8 mouse cellular contexts compared by ENCODE assay signal in the genomic region with DNA sequence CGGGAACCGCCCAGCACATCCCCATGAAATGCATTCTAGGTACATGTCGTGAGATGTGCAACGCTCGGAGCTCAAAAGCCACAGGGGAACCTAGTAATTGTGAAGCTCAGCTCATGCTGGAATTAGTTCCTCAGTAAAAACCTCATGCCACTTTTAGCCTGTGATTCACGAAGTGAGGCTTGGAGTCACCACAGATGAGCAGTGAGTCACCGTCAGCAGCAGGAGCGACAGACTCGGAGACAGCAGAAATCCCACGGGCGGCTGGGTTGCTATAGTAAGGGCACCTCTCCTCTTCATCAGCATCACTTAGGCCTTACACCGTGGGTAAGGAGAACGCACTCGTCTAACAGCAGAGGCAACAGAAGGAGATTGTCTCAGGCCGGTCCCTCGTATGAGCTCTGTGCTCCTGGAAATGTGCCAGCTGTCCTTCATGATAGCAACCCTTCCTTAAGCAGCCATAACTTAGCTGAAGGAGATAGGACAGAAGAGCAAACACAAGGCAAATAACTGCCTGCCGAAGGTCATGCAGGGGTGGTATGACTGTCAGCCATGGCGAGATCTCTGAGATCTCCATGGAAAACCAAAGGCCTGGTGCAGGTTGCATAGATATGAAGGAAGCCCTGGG. TPM values are rescaled to one million over a fixed set of nuclear protein-coding genes. Genes with fewer than 3 reads are reported as not detected.
DNase-seq lines count a peak whose midpoint lies in the region; ATAC-seq and TF ChIP-seq lines count a peak whose summit lies in the region.

No protein-coding gene starts in this region.

- no peaks in the 10 kb centered on the region for H3K9me3 ChIP-seq in hindbrain, embryonic 13.5 days
- H3K9me3 ChIP-seq in hindbrain, embryonic 12.5 days (replicated peaks) = no peaks in the 10 kb centered on the region
- no peaks in the 10 kb centered on the region for H3K9me3 ChIP-seq in ES-E14 (ENCODE audit: control insufficient read depth, insufficient read depth, low read depth, low read length)

- DNase-seq in ES-E14 (ENCODE audit: low read depth, low spot score) = no peak
- peak; percentile 41 for DNase-seq in c-Kit-positive CD71-positive TER-119-negative erythroid progenitor cells, embryonic 14.5 days (ENCODE audit: low read depth)
- DNase-seq in left cerebral cortex, adult 8-10 months (ENCODE audit: low spot score in 2 of 2) = peak; percentile 42 to 86
- peak; percentile 66 to 80 for DNase-seq in right cerebral cortex, postnatal 10 days (ENCODE audit: low spot score in 2 of 2)
- DNase-seq in heart, postnatal 14 days = no peak
- DNase-seq in heart, adult 8-10 months (ENCODE audit: low spot score) = no peak

- no peak overlapping the region for H3K4me3 ChIP-seq in hindbrain, embryonic 13.5 days
- no peak overlapping the region for H3K4me3 ChIP-seq in hindbrain, embryonic 12.5 days
- no peak overlapping the region for H3K4me3 ChIP-seq in ES-E14 (ENCODE audit: insufficient read depth in 1 of 2, low read depth in 1 of 2, low read length in 2 of 2, poor library complexity in 1 of 2, severe bottlenecking in 1 of 2)

- in situ Hi-C loops in ES-E14 (cut with MboI; ENCODE audit: low sequenced_read_pairs in 2 of 2, unreplicated experiment in 2 of 2) = no loop called here

- H3K36me3 ChIP-seq in hindbrain, embryonic 13.5 days = no peaks in the 10 kb centered on the region
- H3K36me3 ChIP-seq in hindbrain, embryonic 12.5 days = no peaks in the 10 kb centered on the region
- H3K36me3 ChIP-seq in ES-E14 (ENCODE audit: control insufficient read depth, insufficient read depth, low read length, poor library complexity, severe bottlenecking) = no peaks in the 10 kb centered on the region

- 57% methylated on average over 18 of the region's 18 CpGs for WGBS in hindbrain, embryonic 13.5 days
- WGBS in hindbrain, embryonic 12.5 days = 65% methylated on average over 18 of the region's 18 CpGs

- H3K9ac ChIP-seq in hindbrain, embryonic 13.5 days = no peak overlapping the region
- no peak overlapping the region for H3K9ac ChIP-seq in hindbrain, embryonic 12.5 days
- no peak overlapping the region for H3K9ac ChIP-seq in ES-E14 (ENCODE audit: insufficient read depth, low read depth, low read length, poor library complexity, severe bottlenecking)

- H3K4me1 ChIP-seq in hindbrain, embryonic 13.5 days (replicated peaks) = peaks cover 39% of the 10 kb centered on the region
- H3K4me1 ChIP-seq in hindbrain, embryonic 12.5 days = peaks cover 21% of the 10 kb centered on the region
- peaks cover 0 to 5% of the 10 kb centered on the region in 2 experiments; a peak in 2 of 4 replicates for H3K4me1 ChIP-seq in ES-E14 (ENCODE audit: control insufficient read depth in 2 of 2, insufficient read depth in 2 of 2, low read length in 2 of 2, poor library complexity in 1 of 2)

- intact Hi-C loops in heart, postnatal 14 days (cut with DNase I) = no loop called here

- H3K4me2 ChIP-seq in hindbrain, embryonic 13.5 days = no peak overlapping the region
- H3K4me2 ChIP-seq in hindbrain, embryonic 12.5 days (replicated peaks) = no peak overlapping the region

- no peak for ATAC-seq in hindbrain, embryonic 13.5 days (ENCODE audit: low FRiP score)
- no peak for ATAC-seq in hindbrain, embryonic 12.5 days (ENCODE audit: low FRiP score)

- peak overlapping the region; percentile 48 for H3K27ac ChIP-seq in hindbrain, embryonic 13.5 days
- no peak overlapping the region for H3K27ac ChIP-seq in hindbrain, embryonic 12.5 days
- peak overlapping the region; percentile 10; the same call in 1 of the 2 replicates for H3K27ac ChIP-seq in ES-E14 (ENCODE audit: insufficient read depth, low read depth, low read length, poor library complexity, severe bottlenecking)

- H3K27me3 ChIP-seq in hindbrain, embryonic 13.5 days = no peaks in the 10 kb centered on the region
- no peaks in the 10 kb centered on the region for H3K27me3 ChIP-seq in hindbrain, embryonic 12.5 days

TF ChIP-seq in ES-E14, 5 proteins besides CTCF, POLR2A, EP300 and RAD21:
- TF ChIP-seq MAFK (IDR thresholded peaks at IDR 0.05; ENCODE audit: insufficient read depth, low read depth, low read length) (no peak), CHD2 (IDR thresholded peaks at IDR 0.05; ENCODE audit: low read depth, low read length) (no peak), HCFC1 (IDR thresholded peaks at IDR 0.05; ENCODE audit: borderline replicate concordance, insufficient read depth, low read length) (no peak), ZC3H11A (IDR thresholded peaks at IDR 0.05; ENCODE audit: borderline replicate concordance, low read depth, low read length) (no peak), ZNF384 (IDR thresholded peaks at IDR 0.05; ENCODE audit: low read depth, low read length) (no peak)

RNA-seq across cellular contexts. Expression of gene Ston2, which starts 39.8 kb away (rescaled TPM):
- polyA plus RNA-seq in hindbrain, embryonic 13.5 days (2015; fragmentation: Nextera tagmentation; extraction: Ambion mirVana) = 5.3 and 6.3 TPM in 2 replicates
- polyA plus RNA-seq in hindbrain, embryonic 12.5 days (2016; fragmentation: Nextera tagmentation; extraction: Ambion mirVana) = 6.7 and 8.0 TPM in 2 replicates
- total RNA-seq in ES-E14 (2012; rRNA removed) = 11.7 and 18.0 TPM in 2 replicates
- 10 to 100 TPM; 20.0 to 25.9 (median 23.8) TPM for total RNA-seq in left cerebral cortex, adult 8-10 months (2022)
- total RNA-seq in heart, postnatal 14 days (2021) = 1 to 10 TPM; 5.2 to 5.8 TPM
- total RNA-seq in heart, adult 8-10 months (2022) = 10 to 100 TPM in 2 of 4 experiments, 1 to 10 TPM in 2; 5.7 to 12.5 (median 10.1) TPM

Comparison
In these comparisons a context has a peak if more than half of its experiments do, and no peak if none do; other contexts are left out.
1. DNase-seq: peak in c-Kit-positive CD71-positive TER-119-negative erythroid progenitor cells, embryonic 14.5 days (single experiment), left cerebral cortex, adult 8-10 months (2 of 2) and right cerebral cortex, postnatal 10 days (2 of 2); none in ES-E14 (single experiment), heart, postnatal 14 days (0 of 2) and heart, adult 8-10 months (single experiment).